Mouse (Mus musculus): ENCODE measurements around the gene Cldn8.

- TF ChIP-seq EP300 (IDR thresholded peaks at IDR 0.05; ENCODE audit: low read depth) (no peak), CTCF (IDR thresholded peaks at IDR 0.05; ENCODE audit: low read depth) (no peak)
Observed at GRCm38 (mm10) chr16:88575885-88576679, 13.1 kb upstream of the Cldn8 start.
